Mouse (Mus musculus): ENCODE data around the gene Mtfr2. TPM values are rescaled to one million over a fixed set of nuclear protein-coding genes. Genes with fewer than 3 reads are reported as not detected.

The Mtfr2 gene
- total RNA-seq, 1 experiment from 2014 or later = 31.6 TPM

DNA sequence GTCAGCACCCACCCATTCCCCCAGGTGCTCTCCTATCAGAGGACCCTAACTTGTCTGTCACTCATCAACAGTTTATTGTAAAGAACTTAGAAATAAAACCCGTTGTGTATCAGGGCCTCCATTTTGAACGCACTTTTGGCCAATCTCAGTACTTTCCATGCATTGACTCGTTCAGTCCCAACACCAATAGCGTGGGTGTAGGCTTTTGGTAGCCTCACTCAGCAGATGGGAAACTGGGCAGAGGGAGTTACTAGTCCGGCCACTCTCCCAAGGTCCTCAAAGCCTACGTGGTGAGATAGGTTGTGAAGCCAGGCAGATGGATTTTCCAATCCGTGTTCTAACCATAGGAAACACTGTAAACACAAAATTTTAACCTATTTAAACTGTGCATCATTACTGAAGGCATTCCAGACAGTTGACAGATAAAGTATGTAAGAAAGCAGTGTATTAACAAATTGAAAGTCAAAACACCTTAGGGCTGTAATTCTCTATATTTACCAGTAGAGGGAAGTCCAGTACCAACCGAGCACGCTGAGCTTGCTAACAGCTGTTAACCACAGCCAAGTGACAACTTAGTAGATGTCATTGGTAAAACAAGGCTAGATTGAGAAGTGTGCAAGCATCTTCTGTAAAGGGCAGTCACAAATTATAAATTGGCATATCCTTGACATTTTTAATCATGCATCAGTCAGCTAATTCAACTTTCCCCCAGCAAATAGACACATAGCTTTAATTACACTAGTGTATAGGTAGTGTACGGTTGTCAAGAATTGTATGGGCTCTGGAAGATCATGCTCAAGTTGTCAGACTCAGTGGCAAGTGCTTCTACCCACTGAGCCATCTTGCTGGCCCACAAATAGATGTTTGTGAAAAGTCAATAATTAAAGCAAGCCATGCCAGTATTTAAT, 14.2 kb downstream of the Mtfr2 start:
- ATAC-seq (replicated peaks in 1 of 2; ENCODE audit: insufficient read depth in 1 of 2, low FRiP score in 2 of 2, low TSS enrichment in 1 of 2, low read depth in 1 of 2, poor library complexity in 2 of 2, severe bottlenecking in 2 of 2) = peak; percentile 71 to 79; a peak in 3 of 4 replicates

DNA sequence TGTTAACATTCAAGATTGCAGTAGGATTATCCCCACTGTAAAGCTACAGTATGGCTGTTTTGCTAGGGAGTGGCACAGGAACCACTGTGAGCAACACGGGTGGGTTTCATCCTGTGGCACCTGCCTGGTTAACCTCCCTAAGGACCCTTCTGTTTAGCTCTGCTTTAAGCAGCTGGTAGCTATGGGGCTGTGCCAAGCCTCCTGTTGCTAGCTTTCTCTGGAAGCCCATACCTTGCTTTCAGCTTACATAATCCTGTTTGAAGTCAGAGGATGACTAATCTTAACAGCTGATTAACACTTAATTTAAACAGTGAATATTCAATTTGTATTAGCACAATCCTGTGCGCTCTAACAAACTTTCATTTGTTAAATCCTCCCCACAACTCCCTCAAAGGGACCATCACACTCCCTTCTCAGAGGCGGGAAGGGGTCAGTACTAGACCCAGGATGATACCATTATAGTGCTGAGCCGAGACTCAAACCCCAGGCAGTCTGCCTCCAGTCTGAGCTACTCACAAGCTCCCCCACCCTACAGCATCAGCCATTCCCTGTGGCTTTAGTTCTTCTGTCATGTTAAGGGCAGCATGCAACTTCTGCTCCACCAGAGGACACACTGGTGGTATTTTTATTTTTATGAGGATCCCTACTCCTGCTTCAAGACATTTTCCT, 15.0 kb downstream of the Mtfr2 start:
- no peak for ATAC-seq (replicated peaks in 1 of 2; ENCODE audit: insufficient read depth in 1 of 2, low FRiP score in 2 of 2, low TSS enrichment in 1 of 2, low read depth in 1 of 2, poor library complexity in 2 of 2, severe bottlenecking in 2 of 2)

DNA sequence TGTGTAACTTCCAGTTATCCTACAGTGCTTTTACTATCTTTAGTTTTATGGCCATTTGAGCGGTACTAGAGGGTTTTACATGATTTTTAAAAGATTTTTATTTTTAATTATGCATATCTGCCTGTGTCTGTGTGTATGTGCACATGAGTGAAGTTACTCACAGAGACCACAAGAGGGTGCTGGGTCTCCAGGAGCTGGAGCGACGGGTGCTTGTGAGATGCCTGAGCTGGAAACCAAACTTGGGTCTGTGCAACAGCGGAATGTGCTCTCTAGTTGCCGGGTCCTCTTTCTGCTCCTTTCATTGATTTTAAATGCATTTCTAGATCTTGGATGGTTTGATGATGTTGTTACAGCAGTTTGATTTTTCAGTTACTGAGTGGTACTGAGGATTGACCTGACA, 24.5 kb downstream of the Mtfr2 start:
- ATAC-seq (replicated peaks in 1 of 2; ENCODE audit: insufficient read depth in 1 of 2, low FRiP score in 2 of 2, low TSS enrichment in 1 of 2, low read depth in 1 of 2, poor library complexity in 2 of 2, severe bottlenecking in 2 of 2) = no peak

DNA sequence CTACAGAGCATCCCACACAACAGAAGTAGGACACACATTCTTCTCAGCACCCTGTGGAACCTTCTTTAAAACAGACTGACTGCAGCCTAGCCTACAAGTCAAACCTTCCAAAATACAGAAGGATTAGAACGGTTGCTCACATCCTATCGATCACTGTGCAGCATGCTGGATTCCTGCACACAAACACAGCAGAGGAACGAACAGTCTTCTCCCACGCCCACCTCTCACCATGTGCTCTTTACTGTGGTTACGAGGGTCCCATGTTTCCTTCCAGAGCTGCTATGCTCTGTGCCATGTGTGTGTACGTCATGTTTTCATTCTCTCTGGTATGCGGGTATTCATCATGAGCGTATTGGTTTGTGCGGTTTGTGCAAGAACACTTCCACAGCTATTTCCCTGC, 30.1 kb downstream of the Mtfr2 start:
- no peak for ATAC-seq (replicated peaks in 1 of 2; ENCODE audit: insufficient read depth in 1 of 2, low FRiP score in 2 of 2, low TSS enrichment in 1 of 2, low read depth in 1 of 2, poor library complexity in 2 of 2, severe bottlenecking in 2 of 2)

GRCm38 (mm10) chr10:20379071-20379735, 31.6 kb downstream of the Mtfr2 start:
- ATAC-seq (replicated peaks in 1 of 2; ENCODE audit: insufficient read depth in 1 of 2, low FRiP score in 2 of 2, low TSS enrichment in 1 of 2, low read depth in 1 of 2, poor library complexity in 2 of 2, severe bottlenecking in 2 of 2) = no peak

DNA sequence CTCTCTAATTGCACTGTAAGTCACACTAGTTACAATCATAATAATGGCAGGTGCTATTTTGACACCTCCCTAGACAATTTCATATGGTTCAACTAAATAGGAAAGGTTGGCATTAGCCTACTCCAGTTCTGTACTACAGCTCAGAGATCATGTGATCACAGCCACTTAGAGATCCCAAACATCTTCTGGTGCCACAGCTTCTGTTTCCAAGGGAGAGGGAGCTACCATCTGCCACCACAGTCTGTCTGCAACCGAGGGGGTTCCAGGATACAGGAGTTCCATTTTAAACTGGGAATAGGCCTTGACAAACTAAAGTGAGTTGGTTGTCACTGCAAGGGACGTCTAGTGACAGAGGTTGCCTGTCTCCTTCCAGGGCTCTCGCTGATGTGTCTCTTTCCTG, 33.2 kb downstream of the Mtfr2 start:
- ATAC-seq (replicated peaks in 1 of 2; ENCODE audit: insufficient read depth in 1 of 2, low FRiP score in 2 of 2, low TSS enrichment in 1 of 2, low read depth in 1 of 2, poor library complexity in 2 of 2, severe bottlenecking in 2 of 2) = no peak

DNA sequence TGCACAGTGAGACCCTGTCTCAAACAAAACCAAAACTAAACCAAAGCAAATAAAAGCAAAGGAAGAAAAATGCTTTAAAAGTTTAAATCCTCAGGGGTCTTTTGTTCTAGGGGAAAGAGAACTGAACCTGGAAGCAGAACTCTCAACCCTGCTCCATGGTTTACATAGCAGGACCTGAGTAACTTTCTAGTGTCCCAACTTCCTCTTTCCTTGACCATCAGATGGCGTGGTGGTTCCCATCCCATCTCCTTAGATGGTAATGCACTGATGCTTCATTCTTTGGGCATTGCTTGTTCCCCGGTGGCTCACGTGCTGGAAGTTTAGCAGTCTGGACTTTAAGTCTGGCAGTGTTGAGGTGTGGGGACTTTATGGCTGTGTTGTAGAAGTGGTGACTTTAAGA, 33.8 kb downstream of the Mtfr2 start:
- ATAC-seq (replicated peaks in 1 of 2; ENCODE audit: insufficient read depth in 1 of 2, low FRiP score in 2 of 2, low TSS enrichment in 1 of 2, low read depth in 1 of 2, poor library complexity in 2 of 2, severe bottlenecking in 2 of 2) = no peak

- no peak; a peak in 1 of 4 replicates for ATAC-seq (replicated peaks in 1 of 2; ENCODE audit: insufficient read depth in 1 of 2, low FRiP score in 2 of 2, low TSS enrichment in 1 of 2, low read depth in 1 of 2, poor library complexity in 2 of 2, severe bottlenecking in 2 of 2)
These were observed 35.3 kb downstream of the Mtfr2 start for GRCm38 (mm10) chr10:20382807-20383419.

DNA sequence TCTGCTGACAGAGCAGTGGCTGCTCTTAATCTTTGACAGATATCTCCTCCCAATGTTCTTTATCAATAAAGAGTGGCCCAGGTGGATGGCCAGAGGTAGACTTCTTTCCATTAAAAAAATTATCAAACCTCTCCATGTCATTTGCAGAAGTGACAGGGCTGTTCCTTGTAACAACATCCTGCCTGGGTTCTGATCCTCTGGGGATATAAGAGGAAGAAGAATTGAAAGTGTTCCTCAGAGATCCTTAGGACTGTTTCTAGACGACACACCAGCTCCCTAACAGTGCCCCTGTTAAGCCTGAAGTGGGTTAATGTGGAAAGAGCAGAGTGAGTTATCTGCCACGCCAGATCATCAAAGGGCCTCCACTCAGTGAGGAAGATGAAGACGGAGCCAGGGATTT, 43.0 kb downstream of the Mtfr2 start:
- no peak for ATAC-seq (replicated peaks in 1 of 2; ENCODE audit: insufficient read depth in 1 of 2, low FRiP score in 2 of 2, low TSS enrichment in 1 of 2, low read depth in 1 of 2, poor library complexity in 2 of 2, severe bottlenecking in 2 of 2)

DNA sequence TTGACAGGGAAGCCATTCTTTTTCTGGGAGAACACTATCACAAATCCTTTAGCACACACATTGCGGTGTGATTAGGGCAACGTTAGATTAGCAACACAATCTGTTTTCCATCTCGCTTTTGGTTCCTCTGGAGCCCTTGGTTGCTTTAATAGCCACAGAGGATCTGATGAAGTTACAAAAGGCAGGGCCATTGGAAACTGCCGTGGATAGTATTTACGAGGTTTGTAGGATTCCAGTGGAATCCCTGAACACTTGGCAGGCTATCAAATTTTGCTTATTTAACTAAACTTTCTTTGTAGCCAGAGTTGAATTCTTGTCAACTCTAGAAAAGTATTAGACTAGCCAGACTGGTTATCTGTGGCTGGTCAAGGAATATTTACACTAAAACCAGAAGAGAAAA, 47.2 kb downstream of the Mtfr2 start:
- ATAC-seq (replicated peaks in 1 of 2; ENCODE audit: insufficient read depth in 1 of 2, low FRiP score in 2 of 2, low TSS enrichment in 1 of 2, low read depth in 1 of 2, poor library complexity in 2 of 2, severe bottlenecking in 2 of 2) = no peak

DNA sequence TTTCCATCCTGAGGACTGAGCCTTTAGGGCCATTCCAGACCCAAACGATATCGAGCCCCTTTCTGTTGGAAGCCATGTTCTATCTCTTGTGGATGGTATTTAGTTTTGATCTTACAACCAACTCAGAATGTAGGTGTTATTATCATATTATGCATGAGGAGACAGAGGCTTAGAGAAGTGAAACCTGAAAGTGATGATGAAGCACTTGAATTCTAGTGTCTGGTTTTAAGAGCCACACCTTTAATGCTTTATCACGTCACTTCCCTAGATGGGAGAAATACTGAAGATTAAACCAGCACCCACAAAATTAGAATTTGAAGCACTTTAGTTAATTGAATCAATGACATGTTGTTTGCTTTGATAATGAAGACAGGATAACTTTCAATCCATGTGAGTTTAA, 48.2 kb downstream of the Mtfr2 start:
- ATAC-seq (replicated peaks in 1 of 2; ENCODE audit: insufficient read depth in 1 of 2, low FRiP score in 2 of 2, low TSS enrichment in 1 of 2, low read depth in 1 of 2, poor library complexity in 2 of 2, severe bottlenecking in 2 of 2) = no peak

DNA sequence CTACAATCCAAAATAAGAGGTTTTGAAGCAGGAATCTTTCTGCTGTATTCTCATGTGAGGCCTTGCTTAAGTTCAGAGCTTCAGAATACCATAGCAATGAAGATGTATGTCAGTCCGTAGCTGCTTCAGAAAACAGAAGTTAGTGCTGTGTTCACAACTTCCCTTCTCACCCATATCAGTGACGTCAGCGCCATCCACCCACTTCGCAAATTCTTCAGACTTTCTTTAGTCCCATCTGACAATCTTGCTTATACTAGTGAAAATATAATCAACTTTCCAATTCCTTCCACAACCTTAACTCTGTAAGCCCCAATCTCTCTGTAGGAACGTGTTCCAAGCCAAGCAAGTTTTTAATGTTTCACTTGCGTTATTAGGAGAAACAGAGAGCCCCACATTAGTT, 50.7 kb downstream of the Mtfr2 start:
- peak; percentile 71 to 75 for ATAC-seq (replicated peaks in 1 of 2; ENCODE audit: insufficient read depth in 1 of 2, low FRiP score in 2 of 2, low TSS enrichment in 1 of 2, low read depth in 1 of 2, poor library complexity in 2 of 2, severe bottlenecking in 2 of 2)

- no peak for ATAC-seq (replicated peaks in 1 of 2; ENCODE audit: insufficient read depth in 1 of 2, low FRiP score in 2 of 2, low TSS enrichment in 1 of 2, low read depth in 1 of 2, poor library complexity in 2 of 2, severe bottlenecking in 2 of 2)
These were observed 51.2 kb downstream of the Mtfr2 start for GRCm38 (mm10) chr10:20398641-20399390.

DNA sequence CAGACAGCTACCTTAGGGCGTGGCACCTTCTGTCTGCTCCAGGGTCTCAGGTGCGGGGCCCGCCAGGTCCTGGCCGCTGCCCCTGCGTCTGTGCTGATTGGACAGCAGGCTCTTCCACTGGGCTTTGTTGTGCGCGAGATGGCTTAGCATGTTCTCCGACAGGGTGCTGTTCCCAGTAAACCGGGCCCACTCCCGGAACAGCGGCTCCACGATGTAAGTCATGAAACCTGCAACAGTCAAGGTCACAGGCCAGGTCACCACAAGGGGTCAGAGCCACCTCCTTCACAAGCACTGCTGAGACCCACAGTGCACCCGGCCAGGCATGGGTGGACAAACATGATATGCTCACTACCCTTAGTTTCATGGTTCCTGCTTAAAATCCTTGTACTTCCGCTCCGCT, 52.8 kb downstream of the Mtfr2 start:
- no peak for ATAC-seq (replicated peaks in 1 of 2; ENCODE audit: insufficient read depth in 1 of 2, low FRiP score in 2 of 2, low TSS enrichment in 1 of 2, low read depth in 1 of 2, poor library complexity in 2 of 2, severe bottlenecking in 2 of 2)

- no peak for ATAC-seq (replicated peaks in 1 of 2; ENCODE audit: insufficient read depth in 1 of 2, low FRiP score in 2 of 2, low TSS enrichment in 1 of 2, low read depth in 1 of 2, poor library complexity in 2 of 2, severe bottlenecking in 2 of 2)
These were observed 55.4 kb downstream of the Mtfr2 start for GRCm38 (mm10) chr10:20402941-20403340.

GRCm38 (mm10) chr10:20405471-20405870, 57.9 kb downstream of the Mtfr2 start:
- ATAC-seq (replicated peaks in 1 of 2; ENCODE audit: insufficient read depth in 1 of 2, low FRiP score in 2 of 2, low TSS enrichment in 1 of 2, low read depth in 1 of 2, poor library complexity in 2 of 2, severe bottlenecking in 2 of 2) = peak; percentile 73 to 89; a peak in 3 of 4 replicates

DNA sequence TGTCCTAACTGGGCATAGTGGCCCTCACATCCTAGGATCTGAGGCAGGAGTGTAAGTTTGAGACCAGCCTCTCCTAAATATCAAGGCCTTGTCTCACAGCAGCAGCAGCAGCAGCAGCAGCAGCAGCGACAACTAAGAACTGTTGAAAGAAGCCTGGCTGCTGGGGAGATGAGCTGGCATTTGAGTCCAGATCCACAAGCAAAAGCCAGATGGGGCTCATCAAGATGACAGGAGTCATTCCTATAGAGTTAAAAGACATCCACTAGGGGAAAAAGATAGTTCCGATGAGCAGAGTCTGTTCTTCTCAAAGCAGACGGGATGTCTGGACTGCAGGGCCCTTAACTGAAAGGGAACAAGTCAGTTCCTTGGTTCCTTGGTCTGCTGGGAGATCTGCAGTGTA, 60.8 kb downstream of the Mtfr2 start:
- no peak for ATAC-seq (replicated peaks in 1 of 2; ENCODE audit: insufficient read depth in 1 of 2, low FRiP score in 2 of 2, low TSS enrichment in 1 of 2, low read depth in 1 of 2, poor library complexity in 2 of 2, severe bottlenecking in 2 of 2)

Measured in hematopoietic stem cell, adult 5-6 weeks (primary cell).